Mouse (Mus musculus) spleen, adult 2 months (tissue): ENCODE measurements at regions not wholly inside any gene's neighbourhood (a gene's known extent, or its start where the extent isn't known, plus 50 kb on each side); places are given as distances from the start of the nearest gene placed in this dataset.

ENCODE experiments used
- CTCF ChIP-seq: fragments of 200-500 bp; IDR thresholded peaks from 2 replicates; pipeline ENCODE4 v1.5.1; 2011; ENCODE audit warnings: mild to moderate bottlenecking, inconsistent platforms; ENCODE audit not compliant: insufficient read depth, insufficient read length, insufficient replicate concordance; ENCODE audit errors: extremely low read depth
- POLR2A ChIP-seq: fragments of 200-500 bp; IDR thresholded peaks from 2 replicates; pipeline ENCODE4 v1.6.1; 2011; ENCODE audit warnings: low read depth, low read length, inconsistent platforms

DNA sequence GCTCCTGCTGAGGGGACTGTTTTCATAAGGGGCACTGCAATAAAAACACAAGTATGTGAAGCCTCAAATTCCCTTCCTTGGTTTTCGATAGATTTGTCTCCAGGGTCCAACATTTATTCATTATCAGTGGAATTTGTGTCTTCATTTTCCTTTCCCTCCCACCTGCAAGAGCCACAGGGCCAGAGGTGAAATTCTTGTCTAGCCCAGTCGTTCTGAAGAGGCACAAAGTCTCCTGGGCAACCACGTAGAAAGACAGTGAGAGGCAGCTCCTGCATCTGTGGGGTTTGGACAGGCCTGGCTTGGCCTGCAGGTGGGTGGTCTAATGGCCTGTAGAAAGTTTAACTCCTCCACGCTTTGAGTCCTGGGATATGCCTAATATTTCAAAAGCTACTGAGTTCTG lies 211.3 kb upstream of the Daam1 start:
- TF ChIP-seq POLR2A (no peak), CTCF (no peak)
